Mouse (Mus musculus) thymus, postnatal 10 days (tissue): ENCODE results near the gene Psmb8.
A peak's percentile ranks its signal among the peaks of the same experiment; 100 is the strongest.

Experiments
- DNase-seq, 2 experiments: peaks; one replicate each; pipeline ENCODE4 v3.0.0; 2021; ENCODE audit warnings: low spot score in 2 of 2

Gene Psmb8

DNA sequence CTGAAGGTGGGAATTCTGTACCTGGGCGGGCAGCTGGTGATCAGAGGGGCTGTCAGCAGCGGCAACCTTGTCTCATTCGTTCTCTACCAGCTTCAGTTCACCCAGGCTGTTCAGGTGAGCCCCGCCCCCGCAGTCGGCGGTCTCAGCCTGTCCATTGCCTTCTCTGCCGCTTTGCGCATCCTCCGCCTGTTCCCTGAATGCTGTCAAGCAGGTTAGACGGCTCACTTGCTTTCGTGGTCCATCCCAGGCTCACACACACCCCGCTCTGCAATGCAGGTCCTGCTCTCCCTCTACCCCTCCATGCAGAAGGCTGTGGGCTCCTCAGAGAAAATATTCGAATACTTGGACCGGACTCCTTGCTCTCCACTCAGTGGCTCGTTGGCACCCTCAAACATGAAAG lies 4.7 kb upstream of the Psmb8 start:
- no peak for DNase-seq

DNA sequence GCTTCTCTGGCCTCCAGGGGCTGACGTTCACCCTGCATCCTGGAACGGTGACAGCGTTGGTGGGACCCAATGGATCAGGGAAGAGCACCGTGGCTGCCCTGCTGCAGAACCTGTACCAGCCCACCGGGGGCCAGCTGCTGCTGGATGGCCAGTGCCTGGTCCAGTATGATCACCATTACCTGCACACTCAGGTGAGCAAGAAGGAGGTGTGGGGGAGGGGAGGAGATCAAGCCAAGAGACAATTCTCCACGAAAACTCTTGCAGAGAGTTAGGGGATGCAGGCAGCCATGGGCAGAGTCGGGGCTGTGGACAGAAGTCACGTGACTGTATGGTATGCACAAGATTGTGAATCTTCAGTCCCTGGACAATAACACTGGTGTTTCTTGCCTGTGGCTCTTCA lies 4.1 kb upstream of the Psmb8 start:
- no peak for DNase-seq

DNA sequence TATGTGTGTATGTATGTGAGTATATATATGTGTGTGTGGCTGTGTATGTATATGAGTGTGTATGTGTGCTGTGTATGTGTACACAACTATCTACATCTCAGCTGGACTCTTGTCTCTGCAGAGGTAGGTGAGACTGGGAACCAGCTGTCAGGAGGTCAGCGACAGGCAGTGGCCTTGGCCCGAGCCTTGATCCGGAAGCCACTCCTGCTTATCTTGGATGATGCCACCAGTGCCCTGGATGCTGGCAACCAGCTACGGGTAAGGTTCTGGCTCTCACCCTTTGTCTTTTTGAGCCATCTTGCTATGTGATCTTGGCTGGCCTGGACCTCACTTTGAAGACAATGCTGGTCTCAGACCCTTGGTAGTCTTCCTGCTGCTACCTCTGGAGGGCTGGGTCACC lies 2.8 kb upstream of the Psmb8 start:
- no peak for DNase-seq

DNA sequence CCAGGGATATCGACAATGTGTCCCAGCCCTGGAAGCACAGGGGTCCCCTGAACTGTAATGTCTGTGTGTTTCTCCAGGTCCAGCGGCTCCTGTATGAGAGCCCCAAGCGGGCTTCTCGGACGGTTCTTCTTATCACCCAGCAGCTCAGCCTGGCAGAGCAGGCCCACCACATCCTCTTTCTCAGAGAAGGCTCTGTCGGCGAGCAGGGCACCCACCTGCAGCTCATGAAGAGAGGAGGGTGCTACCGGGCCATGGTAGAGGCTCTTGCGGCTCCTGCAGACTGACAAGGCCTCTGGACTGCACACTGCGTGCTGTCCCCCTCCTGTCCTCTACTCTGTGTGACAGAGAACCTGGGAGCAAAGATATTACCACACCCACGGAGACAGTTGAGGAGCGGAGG lies 1.0 kb upstream of the Psmb8 start:
- peak; percentile 85 to 89 for DNase-seq

DNA sequence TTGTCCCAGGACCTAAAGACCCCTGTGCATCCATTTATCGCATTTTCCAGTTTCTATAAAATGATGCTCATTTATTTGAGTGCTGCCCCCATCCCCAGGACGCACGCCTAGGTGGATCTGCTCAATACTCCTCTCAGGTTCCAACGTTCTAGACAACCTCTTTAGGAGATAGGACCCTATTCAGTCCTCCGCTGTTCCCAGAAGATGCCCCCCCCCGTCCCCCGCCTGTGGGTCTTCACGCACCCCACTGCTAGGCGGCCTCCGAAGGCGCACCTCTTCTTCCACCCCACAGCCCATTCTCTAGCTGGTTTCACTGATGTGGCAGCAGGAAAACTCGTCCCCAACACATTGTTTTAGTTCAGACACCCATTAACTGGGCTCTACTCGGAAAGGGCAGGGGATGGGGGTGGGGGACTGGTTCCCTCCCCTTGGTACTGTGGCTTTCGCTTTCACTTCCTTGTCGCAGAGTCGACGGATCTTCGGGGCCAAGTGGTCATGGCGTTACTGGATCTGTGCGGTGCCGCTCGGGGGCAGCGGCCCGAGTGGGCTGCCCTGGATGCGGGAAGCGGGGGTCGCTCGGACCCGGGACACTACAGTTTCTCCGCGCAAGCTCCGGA lies 491 bp downstream of the Psmb8 start:
- DNase-seq = peak; percentile 69 to 74

DNA sequence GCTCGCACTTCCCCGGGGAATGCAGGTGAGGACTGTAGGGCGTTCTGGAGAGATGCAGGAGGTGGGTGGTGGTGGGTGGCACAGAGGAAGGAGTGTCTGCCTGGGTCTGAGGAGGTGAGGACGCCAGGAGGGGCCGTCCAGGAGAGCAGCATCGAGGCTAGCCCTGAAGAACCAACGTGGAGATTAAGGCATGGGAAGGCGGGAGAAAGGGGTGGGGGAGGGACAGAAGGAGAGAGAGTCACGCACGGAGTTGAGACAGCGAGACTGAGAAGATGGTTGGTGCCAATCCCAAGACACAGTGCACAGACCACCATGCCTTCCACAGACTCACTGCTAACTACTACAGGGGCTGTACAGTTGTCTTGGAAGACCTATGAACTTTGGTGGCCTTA lies 996 bp downstream of the Psmb8 start:
- no peak for DNase-seq

DNA sequence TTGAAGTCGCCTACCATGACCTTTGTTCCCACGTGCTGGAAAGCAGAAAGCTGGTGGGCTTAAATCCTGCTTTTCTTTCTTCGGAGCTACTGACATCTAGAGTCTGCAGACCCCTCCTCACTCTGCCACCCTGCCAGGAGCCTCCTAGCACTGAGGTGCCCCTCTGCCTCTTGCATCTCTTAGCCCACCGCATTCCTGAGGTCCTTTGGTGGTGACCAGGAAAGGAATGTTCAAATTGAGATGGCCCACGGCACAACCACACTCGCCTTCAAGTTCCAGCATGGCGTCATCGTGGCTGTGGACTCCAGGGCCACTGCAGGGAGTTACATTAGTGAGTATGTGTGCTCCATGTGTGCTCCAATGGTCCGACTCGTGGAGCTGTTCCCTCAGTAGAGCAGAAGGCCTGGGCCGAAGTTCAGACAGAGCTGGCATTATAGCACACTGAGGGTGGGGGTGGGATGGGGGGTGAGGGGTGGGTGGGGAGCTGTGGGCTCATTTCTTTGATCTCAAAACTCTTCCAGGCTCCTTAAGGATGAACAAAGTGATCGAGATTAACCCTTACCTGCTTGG lies 1.6 kb downstream of the Psmb8 start:
- no peak for DNase-seq

DNA sequence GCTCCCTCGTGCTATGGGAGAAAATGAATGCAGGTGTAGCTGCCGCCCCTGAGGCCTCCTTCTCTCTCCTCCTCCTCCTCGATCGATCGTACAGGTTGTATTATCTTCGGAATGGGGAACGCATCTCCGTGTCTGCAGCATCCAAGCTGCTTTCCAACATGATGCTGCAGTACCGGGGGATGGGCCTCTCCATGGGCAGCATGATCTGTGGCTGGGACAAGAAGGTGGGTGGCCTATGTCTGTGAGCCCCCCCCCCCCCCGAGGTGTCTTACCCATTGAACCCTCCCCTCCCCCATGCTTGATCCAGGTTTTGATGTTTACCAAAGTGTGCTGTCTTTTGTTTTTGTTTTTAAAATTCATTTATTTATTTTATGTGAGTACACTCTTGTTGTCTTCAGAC lies 2.5 kb downstream of the Psmb8 start:
- no peak for DNase-seq

DNA sequence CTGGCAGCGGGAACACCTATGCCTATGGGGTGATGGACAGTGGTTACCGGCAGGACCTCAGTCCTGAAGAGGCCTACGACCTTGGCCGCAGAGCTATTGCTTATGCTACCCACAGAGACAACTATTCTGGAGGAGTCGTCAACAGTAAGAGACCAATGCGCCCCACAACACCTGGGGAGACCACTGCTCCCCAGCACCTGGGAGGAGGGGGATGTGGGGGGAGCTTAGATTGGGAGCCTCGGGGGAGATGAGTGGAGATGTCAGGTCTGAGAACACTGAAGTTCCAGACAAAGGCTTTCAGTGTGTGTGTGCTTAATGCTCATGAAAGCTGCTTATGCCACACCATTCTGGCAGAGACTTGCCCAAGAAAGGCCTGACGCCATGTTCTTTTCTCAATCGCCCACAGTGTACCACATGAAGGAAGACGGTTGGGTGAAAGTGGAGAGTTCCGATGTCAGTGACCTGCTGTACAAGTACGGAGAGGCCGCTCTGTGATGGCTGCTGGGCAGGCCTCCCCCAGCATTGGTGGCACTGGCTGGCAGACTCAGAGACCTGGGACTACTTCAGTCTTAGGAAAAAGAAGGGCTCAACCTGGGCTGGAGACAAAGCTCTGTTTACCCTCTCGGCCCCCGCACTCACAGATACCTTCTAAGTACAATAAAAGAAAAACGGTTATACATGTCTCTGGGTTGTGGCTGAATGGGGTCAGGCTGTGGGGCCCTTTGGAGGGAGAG lies 3.4 kb downstream of the Psmb8 start:
- DNase-seq = peak in 1 of 2 experiments; percentile 68

DNA sequence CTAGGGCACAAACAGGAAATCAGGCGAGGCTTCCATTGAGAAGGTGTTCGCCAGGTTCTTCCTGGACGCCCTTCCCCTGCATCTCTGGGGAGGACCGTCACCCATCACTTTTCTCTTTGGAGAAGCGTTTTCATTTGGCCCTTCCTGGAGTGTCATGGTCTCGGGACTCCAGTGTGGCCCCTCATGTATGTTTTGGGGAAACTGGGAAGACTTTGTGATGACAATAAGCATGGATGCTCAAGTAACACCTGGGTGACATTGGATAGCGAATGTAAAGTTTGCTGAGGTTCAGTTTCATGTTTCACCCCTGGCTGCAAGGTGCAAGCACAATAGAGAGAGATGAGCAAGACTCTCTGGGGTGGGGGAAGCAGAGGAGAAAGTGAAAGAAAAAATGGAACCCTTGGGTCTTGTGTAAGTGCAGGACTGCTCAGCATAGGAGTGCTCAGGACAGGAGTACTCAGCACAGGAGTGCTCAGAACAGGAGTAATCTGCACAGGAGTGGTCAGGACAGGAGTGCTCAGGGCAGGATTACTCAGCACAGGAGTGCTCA lies 4.1 kb downstream of the Psmb8 start:
- DNase-seq = no peak

DNA sequence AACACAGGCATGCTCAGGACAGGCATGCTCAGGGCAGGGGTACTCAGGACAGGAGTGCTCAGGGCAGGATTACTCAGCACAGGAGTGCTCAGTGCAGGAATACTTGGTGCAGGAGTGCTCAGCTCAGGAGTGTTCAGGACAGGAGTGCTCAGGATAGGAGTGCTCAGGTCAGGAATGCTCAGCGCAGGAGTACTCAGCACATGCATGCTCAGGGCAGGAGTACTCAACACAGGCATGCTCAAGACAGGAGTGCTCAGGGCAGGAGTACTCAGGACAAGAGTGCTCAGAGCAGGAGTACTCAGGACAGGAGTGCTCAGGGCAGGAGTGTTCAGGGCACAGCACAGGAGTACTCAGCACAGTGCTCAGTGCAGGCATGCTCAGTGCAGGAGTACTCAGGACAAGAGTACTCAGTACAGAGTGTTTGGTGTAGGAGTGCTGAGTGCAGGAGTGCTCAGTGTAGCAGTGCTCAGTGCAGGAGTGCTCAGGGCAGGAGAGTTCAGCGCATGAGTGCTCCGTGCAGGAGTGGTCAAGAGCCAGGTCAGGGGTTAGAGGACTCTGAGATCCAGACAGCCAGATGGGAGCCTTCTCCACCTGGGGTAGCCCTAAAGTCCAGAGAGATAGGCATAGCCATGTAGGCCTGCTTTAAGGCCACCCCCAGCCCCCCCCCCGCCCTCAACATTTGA lies 5.4 kb downstream of the Psmb8 start:
- DNase-seq = no peak

DNA sequence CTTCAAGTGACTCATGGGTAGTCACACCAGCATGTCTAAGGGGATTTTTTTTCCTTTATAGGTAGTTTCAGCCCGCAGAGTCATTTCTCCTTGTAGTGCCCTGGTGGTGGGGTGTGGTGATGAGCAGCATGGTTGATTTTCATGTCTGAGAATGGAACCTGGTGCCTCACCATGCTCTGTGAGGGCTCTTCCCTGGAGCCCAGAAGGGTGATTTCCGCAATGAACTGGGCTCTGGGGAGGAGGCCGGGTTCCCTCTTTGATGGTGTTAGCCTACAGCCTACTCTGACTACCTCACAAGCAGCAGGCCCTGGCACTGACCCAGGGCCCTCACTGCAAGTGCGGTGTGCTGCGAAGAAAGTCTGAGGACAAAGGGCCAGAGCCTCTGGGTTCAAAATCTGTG lies 5.9 kb downstream of the Psmb8 start, which contains the start of gene Tap2:
TSS of gene Tap2 (plus strand) at position 84 of the 400 bp plus-strand sequence.
- DNase-seq = no peak

DNA sequence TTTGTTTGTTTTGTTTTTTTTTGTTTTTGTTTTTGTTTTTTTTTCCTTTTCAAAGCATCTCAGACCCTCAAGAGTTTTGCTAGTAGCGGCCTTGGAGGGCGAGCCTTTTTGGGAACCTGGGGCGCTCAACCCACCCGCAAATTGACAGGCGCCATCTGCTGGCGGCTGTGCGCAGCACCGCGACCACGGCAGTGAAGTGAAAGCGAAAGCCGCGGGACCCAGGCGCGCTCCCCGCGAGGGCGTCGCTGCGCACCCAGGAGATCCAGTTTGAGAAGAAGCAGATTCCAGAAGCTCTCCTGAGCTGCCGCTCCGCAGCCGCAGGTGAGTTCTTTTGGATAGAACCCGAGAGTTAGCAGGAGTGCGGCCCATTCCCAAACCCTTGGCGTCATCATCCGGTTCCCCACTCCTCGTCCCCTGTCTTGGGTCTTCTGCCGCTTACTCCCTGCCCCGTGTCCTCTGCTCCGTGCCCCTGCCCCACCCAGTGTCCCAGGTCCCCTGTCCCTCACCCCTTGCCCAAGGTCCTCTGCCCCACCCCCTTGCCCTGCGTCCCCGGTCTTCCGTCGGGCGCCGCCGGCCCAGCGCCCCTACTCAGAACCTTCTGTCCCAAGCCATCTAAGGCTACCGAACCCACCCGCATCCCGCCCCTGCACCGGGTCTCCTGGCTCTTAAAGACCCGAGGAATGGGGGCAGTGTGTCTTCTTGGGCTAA lies 6.9 kb downstream of the Psmb8 start:
- peak; percentile 91 to 98 for DNase-seq

DNA sequence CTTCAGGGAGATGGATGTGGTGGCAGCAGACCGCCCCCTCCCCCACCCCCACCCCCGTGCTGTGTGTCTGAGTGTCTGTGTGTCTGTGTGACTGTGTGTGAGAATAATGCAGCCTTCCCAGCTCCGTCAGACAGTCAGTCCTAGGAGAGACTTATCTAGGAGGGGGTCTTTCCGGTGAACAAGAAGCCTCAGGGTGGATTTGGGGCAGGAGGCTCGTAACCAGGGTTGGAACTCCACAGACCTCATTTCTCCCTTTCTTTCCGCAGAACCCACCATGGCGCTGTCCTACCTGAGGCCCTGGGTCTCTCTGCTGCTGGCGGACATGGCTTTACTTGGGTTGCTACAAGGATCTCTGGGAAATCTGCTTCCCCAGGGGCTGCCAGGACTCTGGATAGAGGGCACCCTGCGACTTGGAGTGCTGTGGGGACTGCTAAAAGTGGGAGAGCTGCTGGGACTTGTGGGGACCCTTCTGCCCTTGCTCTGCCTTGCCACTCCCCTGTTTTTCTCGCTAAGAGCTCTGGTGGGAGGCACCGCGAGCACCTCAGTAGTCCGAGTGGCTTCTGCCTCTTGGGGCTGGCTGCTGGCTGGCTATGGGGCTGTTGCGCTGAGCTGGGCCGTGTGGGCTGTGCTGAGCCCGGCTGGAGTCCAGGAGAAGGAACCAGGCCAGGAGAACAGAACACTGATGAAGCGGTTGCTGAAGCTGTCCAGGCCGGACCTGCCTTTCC lies 7.7 kb downstream of the Psmb8 start:
- peak; percentile 60 for DNase-seq

DNA sequence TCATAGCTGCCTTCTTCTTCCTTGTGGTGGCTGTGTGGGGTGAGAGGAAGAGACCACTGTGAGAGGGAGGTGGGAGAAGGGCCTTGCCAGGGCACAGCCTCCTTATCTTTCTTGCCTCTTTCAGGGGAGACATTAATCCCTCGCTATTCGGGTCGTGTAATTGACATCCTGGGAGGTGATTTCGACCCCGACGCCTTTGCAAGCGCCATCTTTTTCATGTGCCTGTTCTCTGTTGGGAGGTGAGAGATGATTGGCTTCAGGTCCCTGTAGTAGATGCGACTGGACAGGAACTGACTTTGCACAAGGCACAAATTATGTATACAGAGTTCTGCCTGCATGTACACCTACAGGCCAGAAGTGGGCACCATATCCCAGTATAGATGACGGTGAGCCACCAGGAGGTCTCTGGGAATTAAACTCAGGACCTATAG lies 8.2 kb downstream of the Psmb8 start:
- DNase-seq = peak; percentile 22 to 53

DNA sequence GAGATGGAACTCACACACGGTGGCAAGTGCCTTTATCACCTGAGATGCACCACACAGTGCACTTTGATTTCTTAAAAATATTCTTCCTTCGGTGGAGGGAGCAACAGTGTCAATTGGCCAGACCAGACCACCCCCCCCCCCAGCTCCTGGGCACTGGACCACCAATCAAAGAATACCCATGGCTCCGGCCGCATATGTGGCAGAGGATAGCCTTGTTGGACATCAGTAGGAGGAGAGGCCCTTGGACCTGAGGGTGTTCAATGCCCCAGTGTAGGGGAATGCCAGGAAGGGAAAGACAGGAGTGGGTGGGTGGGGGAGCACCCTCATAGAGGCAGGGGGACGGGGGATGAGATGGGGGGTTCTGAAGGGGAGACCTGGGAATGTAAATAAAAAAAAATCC lies 9.2 kb downstream of the Psmb8 start:
- peak in 1 of 2 experiments; percentile 2 for DNase-seq

DNA sequence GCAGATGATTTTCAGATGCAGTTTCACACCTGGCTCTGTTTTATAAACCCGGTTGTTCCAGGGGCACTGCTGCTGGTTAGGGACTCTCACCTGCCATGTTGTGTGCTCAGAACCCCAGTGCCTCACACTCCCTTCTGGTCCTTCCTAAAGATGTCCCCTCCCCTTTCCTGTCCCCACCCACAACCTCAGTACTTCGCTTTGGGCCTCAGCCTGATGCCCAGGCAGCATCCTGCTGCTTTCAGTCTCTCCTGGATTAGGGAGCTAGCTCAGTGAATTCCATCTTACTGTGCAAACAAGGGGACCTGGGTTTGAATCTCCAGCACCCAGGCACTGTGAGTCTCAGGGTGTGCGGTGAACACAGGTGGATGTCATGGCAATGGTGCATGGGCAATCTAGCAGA lies 9.9 kb downstream of the Psmb8 start:
- DNase-seq = peak; percentile 40 to 41

DNA sequence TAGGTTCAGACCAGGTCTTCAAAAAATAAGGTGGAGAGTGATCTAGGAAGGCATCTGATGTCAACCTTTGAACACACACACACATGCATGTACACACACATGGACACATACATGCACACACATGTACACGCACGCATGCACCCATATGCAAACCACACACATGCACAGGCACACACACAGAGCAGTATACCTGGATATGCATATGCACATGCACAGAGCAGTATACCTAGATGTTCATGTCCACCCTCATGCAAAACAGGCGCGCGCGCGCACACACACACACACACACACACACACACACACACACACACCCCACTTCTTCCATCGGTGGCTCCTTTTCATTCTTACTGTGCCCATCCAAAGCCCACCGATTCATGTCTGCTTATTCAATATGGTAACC lies 10.3 kb downstream of the Psmb8 start:
- DNase-seq = peak in 1 of 2 experiments; percentile 2

DNA sequence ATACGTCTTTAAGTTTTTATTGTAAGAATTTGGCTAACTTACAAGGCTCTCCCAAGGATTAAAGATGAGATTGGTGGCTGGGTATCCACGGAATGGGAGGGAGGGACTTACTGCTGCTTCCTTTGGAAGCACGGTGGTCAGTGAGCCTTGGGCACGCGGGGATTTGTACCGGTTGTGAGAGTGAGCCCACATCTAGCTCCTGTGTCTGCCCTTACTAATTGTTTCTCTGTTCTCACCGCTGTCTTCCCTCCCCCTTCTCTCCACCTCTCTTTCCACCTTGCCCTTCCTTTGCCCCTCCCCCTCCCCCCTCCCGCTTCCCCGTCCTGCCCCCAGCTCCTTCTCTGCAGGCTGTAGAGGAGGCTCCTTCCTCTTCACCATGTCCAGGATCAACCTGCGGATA lies 10.9 kb downstream of the Psmb8 start:
- DNase-seq = peak in 1 of 2 experiments; percentile 7

DNA sequence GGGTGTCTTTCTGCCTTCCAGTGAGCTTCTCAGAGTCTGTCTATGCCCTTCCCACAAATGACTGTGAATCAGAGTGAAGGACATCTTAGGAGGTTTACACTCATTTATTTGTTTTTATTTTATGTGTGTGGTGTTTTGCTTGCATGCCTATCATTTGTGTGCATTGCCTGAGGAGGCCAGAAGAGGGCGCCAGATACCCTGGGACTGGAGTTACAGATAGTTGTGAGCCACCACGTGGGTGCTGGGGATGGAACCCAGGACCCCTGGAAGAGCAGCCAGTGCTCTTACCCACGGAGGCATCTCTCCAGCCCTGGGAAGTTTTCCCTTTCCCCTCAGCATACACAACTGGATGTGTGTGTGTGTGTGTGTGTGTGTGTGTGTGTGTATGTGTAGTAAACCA lies 12.2 kb downstream of the Psmb8 start:
- peak; percentile 36 to 50 for DNase-seq

DNA sequence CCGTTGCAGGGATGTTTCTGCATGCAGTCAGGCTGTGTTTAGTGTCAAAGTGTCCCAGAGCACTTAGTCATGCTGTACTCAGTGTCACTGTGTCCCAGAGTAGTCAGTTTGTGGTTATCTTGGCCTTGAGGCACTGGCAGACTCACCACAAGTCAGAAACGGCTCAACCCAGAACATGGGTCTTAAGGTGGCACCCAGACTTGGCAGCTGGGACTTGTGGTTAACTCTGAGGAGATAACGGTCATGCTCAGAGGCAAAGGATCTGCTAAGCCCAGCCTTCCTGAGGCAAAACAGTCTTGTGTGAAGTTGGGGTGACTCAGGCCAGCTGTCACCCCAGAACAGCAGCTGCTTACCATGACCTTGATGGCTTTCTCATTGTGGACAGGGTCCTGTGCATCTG lies 13.1 kb downstream of the Psmb8 start:
- peak; percentile 55 to 69 for DNase-seq
